Mouse (Mus musculus): ENCODE measurements around the gene Rmnd5b. TPM values are rescaled to one million over a fixed set of nuclear protein-coding genes. Genes with fewer than 3 reads are reported as not detected.
A peak's percentile ranks its signal among the peaks of the same experiment; 100 is the strongest.

Rmnd5b gene
- total RNA-seq, 1 experiment from 2014 or later, result 39.9 TPM

GRCm38 (mm10) chr11:51591168-51591567 lies 44.5 kb downstream of the Rmnd5b start:
- peak; percentile 42 for DNase-seq

GRCm38 (mm10) chr11:51590002-51590401 lies 45.7 kb downstream of the Rmnd5b start:
- DNase-seq, result no peak

- DNase-seq, result no peak
These were observed 46.9 kb downstream of the Rmnd5b start for GRCm38 (mm10) chr11:51588833-51589232.

GRCm38 (mm10) chr11:51587059-51587458 lies 48.6 kb downstream of the Rmnd5b start:
- DNase-seq, result no peak

- DNase-seq, result no peak
These were observed 49.3 kb downstream of the Rmnd5b start for GRCm38 (mm10) chr11:51586411-51586810.

GRCm38 (mm10) chr11:51585608-51586252 lies 50.0 kb downstream of the Rmnd5b start:
- DNase-seq, result peak; percentile 29

GRCm38 (mm10) chr11:51584431-51585248 lies 51.1 kb downstream of the Rmnd5b start, which contains the start of gene Phykpl:
Gene Phykpl, plus strand, starts transcription at chr11:51584757.
- peak; percentile 98 for DNase-seq

- peak; percentile 40 for DNase-seq
These were observed 51.7 kb downstream of the Rmnd5b start for GRCm38 (mm10) chr11:51584057-51584430.

GRCm38 (mm10) chr11:51582713-51583112 lies 53.0 kb downstream of the Rmnd5b start:
- DNase-seq, result peak; percentile 93

- no peak for DNase-seq
These were observed 56.7 kb downstream of the Rmnd5b start for GRCm38 (mm10) chr11:51579024-51579423.

GRCm38 (mm10) chr11:51577587-51577986 lies 58.1 kb downstream of the Rmnd5b start:
- no peak for DNase-seq

- no peak for DNase-seq
These were observed 59.2 kb downstream of the Rmnd5b start for GRCm38 (mm10) chr11:51576454-51576853.

Other genes with a start within 250 kb of the Rmnd5b start
- gene Phykpl, start 51.1 kb downstream of the Rmnd5b start, total RNA-seq (2021), result 27.8 and 29.1 TPM in 2 replicates
- gene Hnrnpab, start 29.0 kb downstream of the Rmnd5b start, total RNA-seq (2021), result 354 and 356 TPM in 2 replicates
- gene Nhp2, start 16.2 kb downstream of the Rmnd5b start, total RNA-seq (2021), result 64.2 and 74.7 TPM in 2 replicates
- 16.2 and 18.8 TPM in 2 replicates for gene N4bp3, start 14.9 kb upstream of the Rmnd5b start, total RNA-seq (2021)
- 1.9 and 2.7 TPM in 2 replicates for gene D930048N14Rik, start 15.1 kb upstream of the Rmnd5b start, total RNA-seq (2021)
- gene 0610009B22Rik, start 53.0 kb upstream of the Rmnd5b start, total RNA-seq (2021), result 47.1 and 52.0 TPM in 2 replicates
- 31.7 and 37.9 TPM in 2 replicates for gene Sec24a, start 127.7 kb upstream of the Rmnd5b start, total RNA-seq (2021)
- 95.1 and 99.2 TPM in 2 replicates for gene Sar1b, start 127.8 kb upstream of the Rmnd5b start, total RNA-seq (2021)
- 11.9 and 15.1 TPM in 2 replicates for gene Jade2, start 221.8 kb upstream of the Rmnd5b start, total RNA-seq (2021)